Mouse (Mus musculus): ENCODE data around the gene Agfg1.

The Agfg1 gene

DNA sequence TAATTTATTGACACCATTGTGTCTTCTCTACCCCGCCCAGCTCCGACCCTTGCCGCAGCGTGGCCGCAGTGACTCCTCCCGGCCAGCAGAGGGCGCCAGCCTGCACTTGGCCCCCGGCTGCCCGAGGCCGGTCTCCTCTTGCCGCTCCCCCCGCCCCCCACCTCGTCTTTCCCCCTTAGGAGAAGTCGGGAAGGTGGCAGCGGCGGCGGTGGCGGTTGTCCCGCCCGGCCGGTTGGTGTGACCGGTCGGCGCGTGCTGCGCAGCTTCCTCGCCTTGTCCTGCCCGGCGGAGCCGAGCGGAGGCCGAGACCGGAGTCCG lies at the start of gene Agfg1:
Gene Agfg1 (plus strand): TSS at position 188 of the 318 bp plus-strand sequence.
- peak; percentile 94 to 95 for DNase-seq (ENCODE audit: low read depth in 2 of 2, low spot score in 2 of 2)

DNA sequence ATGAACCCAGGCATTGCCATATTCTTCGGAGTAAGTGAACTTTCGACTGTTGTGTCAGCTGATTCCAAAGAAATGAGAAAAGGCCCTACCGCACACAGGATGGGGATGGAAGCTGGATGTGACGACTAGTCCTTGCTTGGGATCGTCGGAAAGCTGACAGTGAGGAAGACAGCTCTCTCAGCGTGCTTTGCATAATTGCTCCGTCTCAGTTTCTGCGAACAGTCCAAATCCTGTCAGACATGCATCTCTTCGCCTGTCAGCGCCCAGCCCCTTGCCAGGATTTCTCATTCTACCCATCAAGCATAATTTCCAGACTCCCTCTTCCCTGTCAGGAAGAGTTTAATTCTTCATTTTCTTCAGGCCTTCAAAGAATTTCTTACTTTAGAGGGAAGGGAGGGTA lies 48.2 kb upstream of the Agfg1 start:
- DNase-seq (ENCODE audit: low read depth in 2 of 2, low spot score in 2 of 2): no peak

DNA sequence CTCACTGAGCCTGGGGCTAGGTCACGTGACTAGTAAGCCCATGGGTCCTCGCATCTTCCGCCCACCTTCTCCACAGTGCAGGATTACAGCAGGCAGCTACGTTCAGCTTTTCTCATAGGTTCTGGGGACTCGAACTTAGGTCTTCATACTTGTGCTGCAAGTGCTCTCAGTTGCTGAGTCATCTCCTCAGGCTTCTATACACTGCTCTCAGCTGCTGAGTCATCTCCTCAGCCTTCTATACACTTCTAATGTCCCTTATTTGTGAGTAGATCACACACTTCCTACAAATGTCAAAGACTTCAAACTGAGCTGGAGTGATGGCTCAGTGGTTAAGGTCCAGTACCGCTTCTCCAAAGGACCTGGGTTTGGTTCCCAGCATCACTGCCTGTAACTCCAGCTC lies 47.0 kb upstream of the Agfg1 start:
- no peak for DNase-seq (ENCODE audit: low read depth in 2 of 2, low spot score in 2 of 2)

DNA sequence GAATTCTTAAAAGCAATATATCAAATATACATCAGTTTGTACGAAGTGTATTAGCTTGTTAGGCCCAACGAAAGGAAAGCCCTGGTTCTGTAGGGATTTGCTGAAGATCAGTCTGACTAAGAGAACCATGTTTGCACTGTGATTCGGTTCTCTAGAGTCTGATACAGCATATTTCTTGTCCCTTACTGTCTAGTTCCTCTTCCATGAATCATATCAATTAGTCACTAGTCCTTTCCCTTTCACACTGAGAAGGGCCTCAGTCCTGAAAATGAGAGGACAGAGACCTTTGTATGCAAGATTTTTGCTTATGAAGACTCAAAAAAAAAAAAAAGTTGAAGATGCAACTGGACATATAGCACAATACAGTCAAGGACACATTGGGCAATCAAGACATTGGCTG lies 46.2 kb upstream of the Agfg1 start:
- no peak for DNase-seq (ENCODE audit: low read depth in 2 of 2, low spot score in 2 of 2)

DNA sequence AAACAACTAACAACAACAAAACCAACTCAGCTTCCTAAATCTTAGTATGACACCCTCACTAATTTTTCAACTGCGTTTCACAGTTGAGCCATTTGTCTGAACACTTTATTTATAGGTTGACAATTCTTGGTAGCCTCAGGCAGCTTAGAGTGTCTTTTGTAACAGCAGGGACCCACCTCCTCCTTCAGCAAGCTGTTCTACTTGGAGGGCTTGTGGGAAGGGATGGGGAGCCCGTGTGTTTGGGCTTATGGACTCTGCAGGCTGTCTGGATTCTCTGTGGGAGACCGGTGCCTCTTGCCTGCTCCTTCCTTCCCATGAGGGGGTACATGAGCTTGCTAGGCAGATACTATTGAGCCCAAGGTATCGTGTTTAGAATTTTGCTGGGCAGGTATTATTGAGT lies 45.3 kb upstream of the Agfg1 start:
- no peak for DNase-seq (ENCODE audit: low read depth in 2 of 2, low spot score in 2 of 2)

DNA sequence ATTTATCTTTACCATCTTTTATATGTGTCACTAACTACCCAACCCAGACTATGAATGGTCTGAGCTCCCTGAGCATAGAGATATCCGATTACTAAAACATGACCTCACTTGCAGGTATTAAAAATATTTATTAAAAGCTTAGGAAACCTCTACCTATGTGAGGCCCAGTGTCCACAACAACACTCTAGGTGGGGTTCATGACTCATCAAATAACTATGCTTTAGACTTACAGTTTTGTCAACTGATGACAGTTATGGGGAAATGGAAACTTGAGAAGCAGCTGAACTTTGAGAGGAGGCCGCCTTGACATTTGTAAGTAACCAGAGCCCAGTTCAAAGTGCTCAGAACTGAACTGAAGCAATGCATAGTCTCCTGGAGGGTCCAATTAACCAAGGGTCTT lies 44.1 kb upstream of the Agfg1 start:
- no peak for DNase-seq (ENCODE audit: low read depth in 2 of 2, low spot score in 2 of 2)

DNA sequence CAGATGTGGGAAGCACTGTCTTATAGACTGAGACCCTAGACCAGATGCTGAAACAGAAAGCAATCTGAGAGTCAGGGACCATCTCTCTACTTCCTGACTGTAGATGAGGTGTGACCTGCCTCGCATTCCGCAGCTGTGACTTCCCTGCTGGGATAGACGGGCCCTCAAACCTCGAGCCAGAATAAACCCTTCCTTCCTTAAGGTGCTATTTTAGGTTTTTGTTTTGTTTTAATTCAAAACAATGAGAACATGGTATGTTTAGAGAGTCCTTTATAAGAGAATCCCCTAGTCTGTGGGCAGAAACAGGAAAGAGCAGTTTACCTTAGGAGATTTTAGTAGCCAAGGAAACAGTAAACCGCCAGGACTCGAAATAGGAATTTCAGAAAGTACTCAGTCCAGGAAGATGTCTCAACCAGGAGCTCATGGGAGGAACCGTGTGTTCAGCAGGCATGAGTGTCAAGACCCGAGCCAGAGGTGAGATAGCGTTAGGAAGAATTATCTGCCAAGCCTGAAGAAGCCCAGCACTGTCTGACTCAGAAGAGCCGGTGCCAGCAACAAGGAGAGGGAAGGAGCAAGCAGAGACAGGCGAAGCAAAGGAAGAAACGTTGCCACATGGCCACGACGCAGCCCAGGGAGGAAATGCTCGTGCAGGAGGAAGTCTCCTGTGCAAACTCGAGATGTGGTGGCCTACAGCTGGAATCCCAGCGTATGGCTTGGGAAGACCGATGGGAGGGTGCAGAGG lies 43.4 kb upstream of the Agfg1 start:
- no peak for DNase-seq (ENCODE audit: low read depth in 2 of 2, low spot score in 2 of 2)

DNA sequence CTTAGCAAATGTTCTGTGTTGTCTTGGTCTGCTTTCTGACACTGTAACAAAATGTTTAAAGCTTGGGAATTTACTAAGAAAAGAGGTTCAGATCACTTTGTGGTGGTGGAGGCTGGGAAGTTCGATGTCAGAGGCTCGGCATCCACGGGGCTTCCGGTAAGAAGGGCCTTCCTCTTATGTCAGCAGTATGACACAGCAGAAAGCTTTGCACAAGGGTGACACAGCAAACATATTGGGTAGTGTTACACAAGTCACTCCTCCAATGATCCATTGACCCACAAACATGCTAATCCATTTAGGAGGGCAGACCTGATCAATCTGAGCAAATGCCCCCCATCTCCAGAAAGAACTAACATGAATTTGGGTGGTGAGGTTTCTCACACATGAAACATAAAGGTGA lies 42.2 kb upstream of the Agfg1 start:
- DNase-seq (ENCODE audit: low read depth in 2 of 2, low spot score in 2 of 2): no peak

DNA sequence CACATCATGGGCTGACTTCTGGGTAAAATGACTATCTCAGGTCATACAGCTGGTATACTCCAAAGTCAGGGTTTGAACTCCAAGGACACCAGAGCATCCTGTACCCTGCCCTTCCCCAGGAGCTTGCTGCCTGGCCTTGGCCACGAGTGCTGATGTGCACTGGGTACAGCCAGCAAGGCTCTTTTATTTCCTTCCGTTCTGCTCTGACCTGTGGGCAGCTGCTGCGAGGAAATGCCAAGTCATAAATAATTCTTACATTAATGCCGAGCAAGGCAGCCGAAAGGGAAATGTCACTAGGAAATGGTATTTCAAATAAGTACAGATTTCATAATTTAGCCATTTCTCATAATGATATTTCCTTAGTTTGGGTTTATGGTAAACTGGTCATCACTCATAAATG lies 41.0 kb upstream of the Agfg1 start:
- DNase-seq (ENCODE audit: low read depth in 2 of 2, low spot score in 2 of 2): no peak

DNA sequence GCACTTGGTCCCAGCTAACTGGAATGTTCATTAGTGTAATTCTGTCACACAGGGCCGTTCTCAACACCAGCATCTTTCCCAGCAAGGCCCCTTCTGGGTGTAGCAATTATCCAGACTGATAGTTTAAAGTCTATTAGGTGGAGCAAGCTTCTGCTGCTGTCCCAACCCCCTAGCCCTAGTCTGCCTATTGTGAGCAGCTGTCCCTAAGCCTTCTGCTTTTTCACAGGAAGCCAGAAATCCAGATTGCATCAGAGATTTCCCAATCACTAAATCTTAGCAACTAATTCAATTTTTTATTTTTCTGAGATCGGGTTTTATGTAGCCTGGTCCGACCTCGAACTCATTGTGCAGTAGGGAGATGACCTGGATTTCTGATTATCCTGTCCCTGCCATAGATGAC lies 40.4 kb upstream of the Agfg1 start:
- DNase-seq (ENCODE audit: low read depth in 2 of 2, low spot score in 2 of 2): no peak

DNA sequence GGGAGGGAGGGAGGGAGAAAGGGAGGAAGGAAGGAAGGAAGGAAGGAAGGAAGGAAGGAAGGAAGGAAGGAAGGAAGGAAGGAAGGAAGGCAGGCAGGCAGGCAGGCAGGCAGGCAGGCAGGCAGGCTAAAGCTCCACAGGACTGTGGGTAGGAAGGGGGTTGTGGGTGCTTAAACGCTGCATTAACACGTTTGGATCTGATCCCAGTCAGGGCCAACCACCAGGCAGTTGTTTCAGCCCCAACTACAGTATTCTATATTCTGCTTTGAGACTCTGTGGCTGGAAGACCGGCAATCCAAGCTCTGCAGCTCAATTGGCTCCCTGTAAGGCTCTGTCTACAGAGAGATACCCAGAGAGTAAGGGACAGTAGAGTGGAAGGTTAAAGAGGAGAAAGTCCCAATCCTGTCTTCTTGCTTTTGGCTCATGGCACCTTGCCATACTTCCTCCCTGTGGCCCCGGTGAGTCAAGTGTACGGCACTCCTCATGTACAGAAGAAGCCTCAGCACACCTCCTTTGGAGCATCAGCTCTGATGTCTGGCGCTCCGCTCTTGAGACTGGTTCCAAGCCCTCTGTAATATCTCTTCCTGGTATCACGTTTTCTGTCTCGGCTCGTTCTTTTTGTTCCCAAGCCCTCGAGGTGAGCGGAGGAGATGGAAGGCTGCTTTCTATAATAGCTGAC lies 38.0 kb upstream of the Agfg1 start:
- no peak for DNase-seq (ENCODE audit: low read depth in 2 of 2, low spot score in 2 of 2)

DNA sequence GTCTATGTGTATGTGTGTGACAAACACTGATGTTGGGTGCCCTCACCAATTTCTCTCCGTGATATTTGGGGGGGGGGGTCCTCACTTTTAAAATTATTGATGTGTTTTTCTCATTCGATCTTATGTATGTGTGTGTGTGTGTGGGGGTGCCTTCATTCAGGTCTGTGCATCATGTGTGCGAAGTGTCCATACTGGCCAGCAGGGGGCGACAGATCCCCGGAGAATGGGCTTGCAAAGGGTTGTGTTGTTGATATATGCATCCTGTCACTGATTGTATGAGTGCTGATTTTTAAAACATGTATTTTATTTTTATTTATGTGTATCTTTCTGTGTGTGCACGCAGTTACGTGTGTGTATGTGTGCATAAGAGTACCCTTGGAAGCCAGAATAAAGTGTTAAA lies 35.7 kb upstream of the Agfg1 start:
- peak; percentile 21 to 45 for DNase-seq (ENCODE audit: low read depth in 2 of 2, low spot score in 2 of 2)

DNA sequence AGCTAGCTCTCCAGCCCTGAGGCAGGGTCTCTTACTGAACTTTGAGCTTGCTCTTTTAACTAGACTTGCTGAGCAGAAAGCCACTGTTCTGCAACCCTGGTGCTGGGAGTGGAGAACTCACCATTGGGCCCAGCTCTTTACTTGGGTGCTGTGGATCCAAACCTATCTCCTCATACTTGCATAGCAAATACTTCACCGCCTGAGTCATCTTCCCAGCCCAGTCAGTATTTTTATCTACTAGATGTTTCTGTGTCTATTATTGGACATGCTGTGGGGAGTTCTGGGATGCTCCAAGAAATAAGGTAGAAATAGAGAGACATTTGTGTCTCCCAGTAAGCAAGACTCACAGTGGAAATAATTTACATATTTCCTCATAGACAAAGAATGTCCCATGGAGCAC lies 35.2 kb upstream of the Agfg1 start:
- DNase-seq (ENCODE audit: low read depth in 2 of 2, low spot score in 2 of 2): no peak

DNA sequence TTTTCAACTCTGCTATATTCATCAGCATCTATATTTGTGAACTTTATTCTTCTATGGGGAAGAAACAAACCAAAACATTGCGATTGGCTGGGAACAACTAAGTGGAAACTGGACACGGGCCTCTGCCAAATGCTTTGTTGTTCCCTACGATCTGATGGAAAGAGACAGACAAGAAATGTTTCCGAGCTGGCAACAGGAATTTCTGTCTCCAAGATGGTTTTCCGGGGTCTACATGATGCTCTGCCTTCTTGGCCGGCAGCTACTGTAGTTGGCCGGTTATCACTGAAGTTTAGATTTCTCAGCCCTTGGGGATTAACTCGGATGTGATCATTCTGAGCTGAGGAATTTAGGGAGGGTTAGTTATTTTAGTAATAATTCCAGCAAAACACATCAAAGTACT lies 32.9 kb upstream of the Agfg1 start:
- DNase-seq (ENCODE audit: low read depth in 2 of 2, low spot score in 2 of 2): no peak

DNA sequence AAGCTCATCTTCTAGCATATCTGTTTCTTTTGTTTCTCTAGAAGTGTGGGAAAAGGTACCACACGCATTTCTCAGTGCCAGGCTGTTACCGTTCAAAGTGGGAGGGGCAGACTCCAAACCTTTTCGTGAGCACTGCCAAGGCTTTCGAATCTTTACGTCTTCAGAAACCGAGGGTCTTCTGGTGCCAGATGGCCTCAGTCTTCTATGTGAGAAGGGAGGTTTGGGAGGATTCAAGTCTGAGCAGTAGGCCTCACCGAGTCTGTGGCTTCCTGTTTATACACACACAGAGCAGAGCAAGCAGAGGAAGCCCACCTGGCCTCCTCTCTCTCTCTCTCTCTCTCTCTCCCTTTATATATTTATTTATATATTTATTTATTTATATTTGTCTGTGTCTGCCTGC lies 32.1 kb upstream of the Agfg1 start:
- DNase-seq (ENCODE audit: low read depth in 2 of 2, low spot score in 2 of 2): peak; percentile 28 to 37

DNA sequence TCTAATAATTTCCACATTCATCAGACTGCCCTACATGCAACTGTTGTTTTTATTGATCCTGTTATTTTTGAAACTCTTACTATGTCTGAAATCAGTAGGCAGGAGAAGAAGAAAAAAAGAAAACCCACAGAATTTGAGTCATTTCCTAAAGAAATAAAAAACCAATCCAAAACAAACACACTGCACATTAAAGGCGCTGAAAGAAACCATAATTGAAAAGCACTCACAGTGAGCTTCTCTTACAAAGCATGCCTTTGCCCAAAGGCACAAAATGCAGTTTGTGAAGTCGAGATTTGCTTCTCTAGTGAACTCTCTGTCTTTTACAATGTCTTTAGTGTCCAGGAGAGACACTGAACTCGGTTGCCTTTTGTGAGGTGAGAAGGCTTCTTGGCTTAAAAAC lies 30.7 kb upstream of the Agfg1 start:
- DNase-seq (ENCODE audit: low read depth in 2 of 2, low spot score in 2 of 2): no peak

DNA sequence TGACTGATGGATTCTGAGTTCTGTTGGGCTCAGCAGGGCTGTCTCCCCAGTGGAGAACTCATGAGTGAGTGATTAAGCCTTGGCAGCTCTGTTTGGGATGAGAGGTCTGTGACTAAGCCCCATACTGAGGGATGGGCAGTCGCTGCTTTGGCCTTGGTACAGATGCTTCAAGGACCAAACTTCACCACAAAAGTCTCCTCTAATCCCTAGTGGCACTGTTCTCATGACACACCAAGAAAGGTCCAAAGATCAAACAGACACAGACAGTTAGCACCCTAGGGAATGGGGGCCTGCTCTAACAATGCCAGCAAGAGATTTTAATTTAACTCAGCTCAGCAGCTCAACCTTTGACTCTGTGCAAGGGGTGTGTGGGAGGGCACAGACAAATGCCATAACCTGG lies 27.5 kb upstream of the Agfg1 start:
- DNase-seq (ENCODE audit: low read depth in 2 of 2, low spot score in 2 of 2): no peak

DNA sequence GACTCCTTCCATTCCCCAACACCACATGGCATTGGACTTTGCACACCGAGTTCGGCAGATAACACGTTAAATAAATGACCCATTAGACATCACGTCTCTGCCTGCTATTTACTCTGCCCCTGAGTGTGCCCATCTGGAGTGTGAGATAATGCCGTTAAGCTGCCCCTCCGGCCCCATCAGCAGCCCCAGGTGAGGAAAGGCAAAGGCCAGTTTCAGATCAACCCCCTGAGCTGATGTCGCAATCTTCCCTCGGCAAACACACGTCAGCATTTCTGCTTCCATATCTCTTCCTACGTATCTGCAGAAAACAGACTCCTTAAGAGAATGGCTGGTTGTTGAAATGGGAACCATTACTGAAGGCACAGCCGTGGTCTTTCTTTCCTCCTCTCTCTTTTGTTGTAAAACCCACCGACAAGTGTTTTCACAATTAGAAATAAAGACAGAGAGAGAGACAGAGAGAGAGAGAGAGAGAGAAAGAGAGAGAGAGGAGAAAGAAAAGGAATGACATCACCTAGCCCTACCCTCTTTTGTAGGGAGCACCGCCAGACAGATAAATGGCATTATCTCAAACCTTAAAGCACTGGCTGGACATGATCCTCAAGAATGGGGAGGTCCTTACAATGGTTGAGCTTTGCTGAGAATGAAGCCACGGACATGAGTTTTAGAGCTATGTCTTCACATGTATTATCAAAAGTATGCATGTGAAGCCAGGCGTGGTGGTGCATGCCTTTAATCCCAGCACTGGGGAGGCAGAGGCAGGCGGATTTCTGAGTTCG lies 23.2 kb upstream of the Agfg1 start:
- DNase-seq (ENCODE audit: low read depth in 2 of 2, low spot score in 2 of 2): no peak

DNA sequence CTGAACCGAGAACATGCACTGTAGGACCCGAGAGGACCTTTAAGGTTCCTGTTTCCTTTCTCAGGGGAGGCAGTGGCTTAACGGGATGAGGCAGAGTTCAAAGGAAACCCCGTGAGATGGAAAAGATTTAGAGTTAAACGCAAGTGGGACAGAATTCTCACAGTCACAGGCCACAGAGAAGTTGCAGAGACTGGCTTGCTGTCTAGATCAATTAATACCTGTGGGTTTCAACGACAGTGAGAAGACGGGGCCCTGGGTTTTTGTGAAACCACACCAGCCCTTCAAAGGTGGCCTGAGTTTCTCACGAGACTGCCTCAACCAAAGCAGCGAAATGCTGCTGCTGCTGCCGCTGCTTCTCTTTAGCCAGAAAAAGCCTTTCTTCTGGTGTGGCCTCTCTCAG lies 19.9 kb upstream of the Agfg1 start:
- peak in 1 of 2 experiments; percentile 31 for DNase-seq (ENCODE audit: low read depth in 2 of 2, low spot score in 2 of 2)

DNA sequence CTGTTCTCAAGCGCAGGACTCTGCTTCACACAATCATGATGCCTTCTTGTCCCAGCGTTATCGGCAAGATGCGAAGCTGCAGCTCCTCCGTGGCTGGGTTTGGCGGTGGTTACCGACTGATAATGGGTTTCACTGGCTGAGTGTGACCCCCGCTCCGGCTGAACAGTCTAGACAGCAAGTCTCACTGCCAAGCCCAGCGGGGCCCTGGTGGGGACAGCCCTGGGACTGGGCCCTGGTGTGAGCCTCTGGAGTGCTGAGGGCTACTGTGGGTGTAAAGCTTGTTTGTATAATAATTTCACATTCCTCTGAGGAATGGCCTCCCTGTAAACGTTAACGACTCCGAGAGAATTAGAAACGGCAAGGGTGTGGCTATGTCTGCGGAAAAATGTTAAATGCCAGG lies 19.1 kb upstream of the Agfg1 start:
- DNase-seq (ENCODE audit: low read depth in 2 of 2, low spot score in 2 of 2): no peak

DNA sequence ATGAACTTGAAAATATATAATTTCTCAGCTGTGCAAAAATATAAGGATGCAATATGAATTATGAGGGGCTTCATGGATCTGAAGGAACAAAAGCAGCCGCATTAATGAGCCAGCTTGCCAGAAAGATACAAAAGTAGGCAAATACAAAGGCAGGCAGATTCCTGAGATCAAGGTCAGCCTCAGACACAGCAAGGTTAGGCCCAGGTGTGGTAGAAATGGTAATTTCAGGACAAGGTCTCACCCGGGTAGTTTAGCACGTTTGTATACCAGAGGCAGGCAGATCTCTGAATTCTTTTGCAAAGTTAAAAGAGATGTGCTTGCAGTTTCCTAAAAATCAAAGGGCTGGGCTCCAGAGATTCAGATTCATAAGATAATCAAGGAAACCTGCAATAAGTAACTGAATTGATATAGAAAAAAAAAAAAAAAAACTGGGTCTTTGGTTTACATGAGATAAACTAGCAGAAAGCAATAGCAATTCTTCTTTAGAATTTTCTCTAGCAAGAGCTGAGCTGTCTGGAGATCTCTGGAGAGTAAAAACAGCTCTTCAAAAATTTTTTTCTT lies 18.6 kb upstream of the Agfg1 start:
- no peak for DNase-seq (ENCODE audit: low read depth in 2 of 2, low spot score in 2 of 2)

DNA sequence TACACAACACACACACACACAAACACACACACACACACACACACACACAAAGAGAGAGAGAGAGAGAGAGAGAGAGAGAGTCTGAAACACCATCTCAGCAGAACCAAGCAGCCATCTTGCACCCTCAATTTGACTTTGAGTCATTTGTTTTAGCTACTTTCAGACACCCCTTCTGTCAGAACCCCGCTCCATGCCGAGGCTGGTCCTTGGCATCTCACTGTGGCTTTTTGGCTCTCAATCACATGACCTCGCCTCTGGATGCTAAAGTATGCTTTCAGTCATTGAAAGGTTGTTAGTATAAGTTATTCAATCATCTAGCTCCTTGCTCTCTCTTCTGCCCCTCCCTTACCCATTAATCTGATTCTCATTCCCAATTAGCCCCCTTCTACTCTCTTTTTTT lies 17.4 kb upstream of the Agfg1 start:
- no peak for DNase-seq (ENCODE audit: low read depth in 2 of 2, low spot score in 2 of 2)

Data from CD8-positive naive resting alpha-beta T cell, adult 2 months (primary cell).